Mouse (Mus musculus) yolk sac, embryonic 10.5 days (tissue): Measurements from ENCODE around the gene Sesn1.
"Not testable (repeated sequence)": the region's sequence is repeated elsewhere in the genome, so short reads cannot be mapped to it uniquely, and the experiment has no call there.

Experiments used
- DNase-seq: peaks from one replicate; pipeline ENCODE4 v3.0.0-alpha.2; 2017; ENCODE audit warnings: low spot score

Gene Sesn1

GRCm38 (mm10) chr10:41822573-41823281 is 13.0 kb downstream of the Sesn1 start:
- no peak for DNase-seq

DNA sequence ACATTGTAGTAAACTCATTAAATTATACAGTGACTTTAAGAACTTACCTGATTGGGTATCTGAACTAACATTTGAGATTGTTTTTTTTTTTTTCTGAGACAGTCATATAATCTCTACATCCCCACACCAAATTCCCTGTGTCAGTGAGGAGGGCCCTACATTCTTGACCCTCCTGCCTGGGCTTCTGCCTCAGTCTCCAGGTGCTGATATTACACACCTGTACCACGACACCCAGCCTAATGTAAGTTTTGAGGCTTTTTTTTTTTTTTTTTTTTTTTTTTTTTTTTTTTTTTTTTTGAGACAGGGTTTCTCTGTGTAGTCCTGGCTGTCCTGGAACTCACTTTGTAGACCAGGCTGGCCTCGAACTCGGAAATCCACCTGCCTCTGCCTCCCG is 13.5 kb downstream of the Sesn1 start:
- DNase-seq: not testable (repeated sequence)

DNA sequence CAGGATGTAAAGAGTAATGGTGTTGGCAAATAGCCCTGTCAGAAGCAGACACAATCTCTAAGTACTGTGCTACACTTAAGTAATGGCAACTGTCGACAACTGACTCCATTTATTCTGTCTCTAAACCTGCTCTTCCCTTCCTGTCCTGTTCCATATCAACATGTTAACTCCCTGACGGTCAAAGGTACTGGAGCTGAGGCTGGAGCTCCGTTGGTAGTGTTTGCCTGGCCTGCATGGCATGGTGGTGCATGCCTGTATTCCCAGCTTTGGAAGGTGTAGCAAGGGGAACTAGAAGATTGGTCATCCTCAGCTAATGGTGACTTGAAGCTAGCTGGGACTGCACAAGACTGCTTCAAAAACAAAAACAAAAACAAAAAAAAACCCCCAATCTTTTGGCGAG is 14.2 kb downstream of the Sesn1 start:
- DNase-seq: no peak

DNA sequence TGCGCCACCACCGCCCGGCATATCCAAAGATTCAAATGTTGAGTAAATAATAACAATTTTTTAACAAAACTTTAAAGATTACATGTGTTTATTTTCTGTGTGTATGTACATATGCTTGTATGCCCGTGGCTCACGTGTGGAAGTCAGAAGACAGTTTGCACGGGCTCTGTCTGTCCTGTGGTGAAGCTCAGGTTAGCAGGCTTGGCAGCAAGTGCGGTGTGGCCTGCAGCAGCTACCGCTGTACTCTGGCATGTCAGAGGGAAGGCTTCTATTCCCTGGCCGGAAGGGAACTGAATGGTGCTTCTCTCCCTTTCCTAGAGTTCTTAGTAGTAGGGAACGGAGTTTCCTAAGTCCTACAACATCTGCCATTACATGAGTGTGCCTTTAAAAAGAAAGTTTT is 15.3 kb downstream of the Sesn1 start:
- no peak for DNase-seq

DNA sequence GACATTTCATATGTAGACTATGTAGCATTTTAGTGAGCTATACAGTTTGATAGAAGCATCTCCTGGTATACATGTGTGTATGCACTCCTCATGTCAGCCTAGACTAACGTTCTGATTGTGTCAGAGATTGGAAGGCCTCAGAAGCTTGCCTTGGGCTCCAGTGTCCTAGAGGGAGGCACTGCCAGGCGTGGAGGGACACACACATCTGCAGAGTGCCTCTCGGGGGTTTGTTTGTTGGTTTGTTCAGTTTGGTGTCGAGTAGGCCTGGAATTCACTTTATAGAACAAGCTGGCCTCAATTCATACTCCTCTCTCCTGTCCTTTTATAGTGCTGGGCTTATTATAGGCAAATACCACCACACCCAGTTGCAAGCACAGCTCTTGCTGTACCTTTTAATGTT is 16.3 kb downstream of the Sesn1 start:
- no peak for DNase-seq

DNA sequence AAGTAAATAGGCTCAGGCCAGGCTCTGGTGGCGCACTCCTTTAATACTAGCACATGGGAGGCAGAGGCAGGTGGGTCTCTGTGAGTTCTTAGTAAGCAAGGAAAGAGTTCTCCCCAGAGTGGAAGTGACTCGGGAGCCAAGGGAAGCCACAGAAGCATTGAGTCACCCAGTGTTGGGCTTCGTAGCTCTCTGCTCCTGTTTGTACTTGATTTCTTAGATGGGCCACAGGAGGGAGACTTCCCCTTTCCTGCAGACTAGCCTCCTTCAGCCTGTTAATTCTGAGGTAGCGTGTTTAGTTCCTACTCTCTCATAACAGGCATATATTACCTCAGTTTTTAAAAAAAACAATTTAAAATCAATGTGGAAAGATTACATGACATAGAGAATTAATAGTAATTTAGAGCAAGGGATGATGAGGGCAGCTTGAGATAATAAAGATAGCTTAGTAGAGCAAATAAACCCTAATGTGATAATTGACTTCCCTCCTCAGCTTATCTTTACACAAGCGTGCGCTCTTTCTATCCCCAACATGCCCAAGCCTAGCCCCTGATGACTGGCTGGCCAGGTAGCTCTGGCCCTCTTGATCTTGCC is 16.9 kb downstream of the Sesn1 start:
- no peak for DNase-seq

DNA sequence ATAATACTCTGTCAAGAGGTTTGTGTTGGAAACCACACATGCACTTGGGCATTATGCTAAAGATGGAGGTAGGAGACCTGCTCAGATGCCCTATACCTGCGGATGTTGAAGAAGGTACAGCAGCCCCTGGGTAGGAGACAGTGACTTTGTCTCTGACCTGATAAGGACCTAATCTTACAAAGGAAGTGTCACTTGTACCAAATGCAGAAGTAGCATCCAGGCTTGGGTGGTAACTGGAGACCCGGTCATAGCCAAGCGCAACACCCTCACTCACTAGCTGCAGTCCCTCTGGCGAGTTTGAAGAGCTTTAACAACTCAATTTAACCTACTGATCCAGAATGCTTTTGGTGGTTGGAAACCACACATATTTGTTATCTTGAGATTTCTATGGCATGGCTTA is 18.0 kb downstream of the Sesn1 start:
- no peak for DNase-seq

DNA sequence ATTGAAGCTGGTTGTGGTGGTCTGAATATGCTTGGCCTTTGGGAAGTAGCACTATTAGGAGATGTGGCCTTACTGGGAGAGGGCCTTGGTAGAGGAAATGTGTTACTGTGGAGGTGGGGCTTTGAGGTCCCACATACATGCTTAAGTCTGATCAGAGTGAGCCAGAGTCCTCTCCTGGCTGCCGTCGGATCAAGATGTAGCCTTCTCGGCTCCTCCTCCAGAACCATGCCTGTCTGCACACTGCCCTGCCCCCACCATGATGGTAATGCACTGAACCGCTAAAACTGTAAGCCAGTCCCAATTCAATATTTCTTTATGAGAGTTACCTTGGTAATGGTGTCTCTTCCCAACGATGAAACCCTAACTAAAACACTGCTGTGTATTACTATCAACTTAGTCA is 19.5 kb downstream of the Sesn1 start:
- DNase-seq: no peak

DNA sequence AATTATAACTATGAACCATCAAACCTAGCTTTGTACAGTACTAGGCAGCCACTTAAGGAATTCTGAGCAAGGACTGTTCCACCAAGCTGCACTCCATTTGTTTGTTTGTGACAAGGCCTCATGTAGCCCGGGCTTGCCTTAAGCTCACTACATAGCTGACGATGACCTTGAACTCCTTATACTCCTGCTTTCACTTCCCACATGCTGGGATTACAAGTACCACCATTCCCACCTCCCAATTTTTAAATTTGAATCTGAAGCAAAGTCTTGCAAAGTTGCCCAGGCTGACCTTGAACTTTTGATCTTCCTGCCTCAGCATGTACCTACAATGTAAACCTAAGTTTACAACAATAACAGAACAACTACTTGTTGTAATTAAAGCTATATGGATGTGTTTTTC is 20.2 kb downstream of the Sesn1 start:
- DNase-seq: no peak

GRCm38 (mm10) chr10:41830445-41830844 is 20.7 kb downstream of the Sesn1 start:
- no peak for DNase-seq

DNA sequence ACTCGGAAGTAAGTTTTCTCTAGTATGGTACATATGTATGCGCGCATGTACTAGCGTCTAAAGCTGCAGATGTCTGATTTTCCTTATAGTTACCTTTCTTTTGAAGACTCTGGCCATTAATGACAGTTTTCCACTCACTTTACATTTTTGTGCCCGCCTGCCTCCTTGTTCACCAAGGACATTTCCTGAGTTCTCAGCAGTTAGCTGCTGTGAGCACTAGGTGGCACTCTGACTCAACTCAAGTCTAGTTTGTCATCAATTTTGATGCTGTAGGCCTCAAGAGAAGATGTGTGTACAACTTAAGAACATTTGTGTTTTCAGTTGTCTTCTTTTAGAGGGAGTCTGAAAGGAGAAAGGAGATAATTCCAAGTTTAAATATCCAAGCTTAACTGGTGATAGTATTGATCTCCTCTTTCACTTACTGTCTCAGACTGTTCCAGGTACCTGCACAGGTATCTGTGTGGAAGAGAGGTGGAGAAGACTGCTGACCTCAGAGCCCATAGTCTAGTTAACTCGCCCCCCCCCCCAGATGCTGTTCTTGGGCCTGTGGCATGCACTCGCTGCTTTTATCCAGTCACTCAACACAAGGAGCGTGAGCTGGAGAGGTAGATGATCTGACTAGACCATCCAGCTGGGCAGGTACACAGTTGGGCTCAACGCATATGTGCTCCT is 21.3 kb downstream of the Sesn1 start:
- no peak for DNase-seq

- no peak for DNase-seq
Measured at GRCm38 (mm10) chr10:41832191-41832590, 22.5 kb downstream of the Sesn1 start.

DNA sequence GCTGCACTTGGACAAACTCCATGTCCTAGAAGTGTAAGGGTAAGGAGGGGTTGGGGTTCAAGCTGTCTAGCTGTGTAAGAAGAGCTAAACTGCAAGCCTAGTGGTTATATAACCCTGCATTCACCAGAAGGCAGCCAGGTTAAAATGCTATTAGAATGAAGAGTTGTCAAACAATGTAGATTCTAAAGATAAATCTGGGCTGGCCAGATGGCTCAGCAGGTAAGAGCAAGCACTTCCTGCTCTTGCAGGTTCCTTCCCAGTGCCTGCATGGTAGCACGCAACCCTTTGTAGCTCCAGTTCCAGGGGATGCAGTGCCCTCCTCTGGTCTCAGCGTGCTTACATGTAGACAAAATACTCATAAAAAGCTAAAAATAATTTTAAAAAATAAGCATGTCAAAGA is 24.4 kb downstream of the Sesn1 start:
- DNase-seq: no peak

DNA sequence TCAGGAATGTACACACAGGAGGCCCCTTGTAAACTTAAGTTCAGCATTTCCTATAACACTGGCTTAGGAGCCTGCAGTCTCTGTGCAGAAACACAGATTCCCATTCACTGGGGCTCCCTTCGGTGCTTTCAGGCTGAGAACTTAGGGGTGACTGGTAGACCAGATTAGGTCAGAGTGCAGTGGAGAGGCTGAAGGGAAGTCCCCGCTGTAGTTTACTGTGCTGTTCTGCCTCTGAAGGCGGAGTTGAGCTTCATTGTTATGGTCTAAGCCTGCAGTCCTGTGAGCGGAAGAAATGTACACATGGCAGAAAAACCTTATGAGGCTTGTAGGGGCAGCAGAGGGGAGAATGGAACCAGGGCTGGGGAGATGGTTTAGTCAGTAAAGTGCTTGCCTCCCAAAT is 29.2 kb downstream of the Sesn1 start:
- DNase-seq: no peak

DNA sequence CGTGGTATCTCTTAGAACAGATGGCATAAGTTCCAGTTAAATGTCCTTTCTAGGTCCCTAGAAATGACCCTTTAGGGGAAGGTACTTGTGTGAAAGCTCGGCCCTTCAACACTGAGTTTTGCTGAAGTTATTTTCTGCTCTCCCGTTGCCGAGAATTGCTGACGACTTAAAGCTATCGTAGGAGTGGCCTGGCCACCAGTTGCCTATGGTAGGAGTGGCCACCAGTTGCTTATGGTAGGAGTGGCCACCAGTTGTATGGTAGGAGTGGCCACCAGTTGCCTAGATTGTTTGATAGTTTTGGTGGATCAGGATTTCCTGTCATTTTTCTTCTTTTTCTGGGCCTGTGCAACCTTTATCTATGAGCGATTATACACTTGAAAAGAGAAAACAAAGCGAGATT is 38.0 kb downstream of the Sesn1 start:
- no peak for DNase-seq

DNA sequence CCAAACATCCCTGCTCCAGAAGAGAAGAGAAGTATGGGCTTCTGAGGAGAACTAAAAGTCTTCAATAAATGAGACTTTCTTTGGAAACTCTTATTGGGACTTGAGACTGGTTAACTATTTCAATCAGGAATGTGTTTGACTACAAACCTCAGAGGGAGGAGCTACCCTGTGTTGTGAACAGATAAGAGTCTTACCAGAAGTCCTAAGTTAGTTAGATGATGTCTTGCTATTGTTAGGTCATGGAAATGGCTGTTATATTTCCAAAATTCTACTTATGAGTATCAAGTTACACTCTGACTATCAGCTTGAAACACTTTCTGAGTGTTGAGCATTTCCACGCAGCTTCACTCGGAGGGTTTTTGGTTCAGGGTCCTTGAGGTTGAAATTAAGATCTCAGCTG is 39.0 kb downstream of the Sesn1 start:
- no peak for DNase-seq

DNA sequence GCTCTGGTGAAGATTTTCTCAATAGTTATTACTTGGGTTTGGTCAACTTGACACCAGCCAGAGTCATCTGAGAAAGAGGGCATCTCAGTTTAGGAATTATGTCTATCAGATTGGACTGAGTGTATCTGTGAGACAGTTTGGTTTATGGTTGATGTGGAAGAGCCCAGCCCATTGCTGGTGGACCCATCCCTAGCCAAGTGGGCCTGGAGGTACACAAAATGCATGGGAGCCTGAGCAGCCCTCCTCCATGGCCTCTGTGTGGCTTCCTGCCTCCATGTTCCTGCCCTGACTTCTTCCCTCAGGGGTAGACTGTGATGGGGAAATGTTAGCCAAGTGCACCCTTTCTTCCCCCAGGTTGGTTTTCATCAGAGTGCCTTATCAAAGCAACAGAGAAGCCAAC is 50.1 kb downstream of the Sesn1 start:
- no peak for DNase-seq

DNA sequence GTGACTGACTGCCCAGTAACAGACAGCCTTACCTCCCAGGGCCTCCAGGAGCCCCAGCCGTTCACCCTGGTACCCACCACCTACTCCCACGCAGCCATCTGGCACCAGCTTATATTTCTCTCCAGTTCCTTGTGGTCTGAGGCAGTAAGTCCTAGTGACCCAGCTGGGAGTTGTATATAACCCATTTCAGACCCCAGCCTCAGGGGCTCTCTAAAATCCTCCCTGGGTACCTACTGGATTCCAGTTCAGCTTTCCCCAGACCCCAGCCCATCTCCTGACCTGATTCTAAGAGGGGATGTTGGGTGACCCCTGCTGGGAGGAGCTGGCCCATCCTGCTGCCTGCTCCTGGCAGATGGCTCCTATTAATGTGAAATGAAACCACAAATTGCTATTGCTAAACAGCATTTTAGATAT is 50.5 kb downstream of the Sesn1 start:
- no peak for DNase-seq

DNA sequence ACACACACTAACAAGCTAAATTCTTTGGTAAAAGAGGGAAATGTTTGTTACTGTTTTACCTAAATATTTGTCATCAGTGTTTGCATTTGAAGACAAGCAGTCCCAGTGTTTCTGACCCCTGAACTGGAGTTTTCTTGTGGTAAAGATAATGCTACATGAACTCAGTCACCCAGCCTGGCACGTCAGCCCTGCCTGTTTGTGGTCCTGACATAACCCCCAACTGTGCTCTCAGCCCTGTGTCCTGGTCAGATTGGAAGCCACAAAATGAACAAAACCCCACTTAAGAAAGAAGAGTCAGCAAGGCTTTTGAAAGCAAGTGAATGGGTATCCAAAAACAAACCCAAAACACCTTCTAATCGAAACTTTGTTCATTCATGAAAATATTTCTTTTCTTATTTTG is 53.3 kb downstream of the Sesn1 start:
- DNase-seq: no peak

DNA sequence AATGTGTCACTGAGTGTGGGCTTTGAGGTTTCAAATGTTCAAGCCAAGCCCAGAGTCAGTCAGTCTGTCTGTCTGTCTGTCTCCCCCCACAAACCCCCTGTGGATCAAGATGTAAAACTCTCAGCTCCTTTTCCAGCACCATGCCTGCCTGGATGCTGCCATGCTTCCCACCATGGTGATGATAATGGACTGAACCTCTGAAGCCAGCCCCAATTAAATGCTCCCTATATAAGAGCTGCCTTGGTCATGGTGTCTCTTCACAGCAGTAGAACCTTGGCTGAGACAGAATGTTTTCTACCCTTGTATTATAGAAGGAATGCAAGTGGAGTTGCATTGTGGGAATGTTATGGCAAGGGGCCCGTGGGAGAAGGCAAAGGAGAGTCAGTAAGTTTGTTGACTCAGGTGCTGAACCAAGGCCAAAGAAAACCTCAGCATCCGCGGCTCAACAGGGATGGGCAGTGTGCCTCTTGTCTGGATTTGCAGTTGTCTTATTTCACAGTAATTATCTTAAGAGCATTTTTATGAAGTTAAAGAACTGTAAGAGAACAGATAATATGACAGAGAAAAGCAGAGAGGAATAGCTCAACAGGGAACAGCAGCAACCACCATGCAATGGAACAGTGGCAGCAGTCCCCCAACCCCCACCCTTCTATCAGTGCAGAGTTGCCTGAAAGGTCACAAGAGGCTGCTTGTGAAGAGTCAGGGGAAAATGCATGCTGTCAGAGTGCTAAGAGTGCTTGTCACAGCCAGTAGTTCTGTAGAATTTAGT is 56.5 kb downstream of the Sesn1 start:
- DNase-seq: no peak

- DNase-seq: no peak
Measured at GRCm38 (mm10) chr10:41866838-41867154, 57.1 kb downstream of the Sesn1 start.

GRCm38 (mm10) chr10:41867956-41868355 is 58.2 kb downstream of the Sesn1 start:
- DNase-seq: no peak

DNA sequence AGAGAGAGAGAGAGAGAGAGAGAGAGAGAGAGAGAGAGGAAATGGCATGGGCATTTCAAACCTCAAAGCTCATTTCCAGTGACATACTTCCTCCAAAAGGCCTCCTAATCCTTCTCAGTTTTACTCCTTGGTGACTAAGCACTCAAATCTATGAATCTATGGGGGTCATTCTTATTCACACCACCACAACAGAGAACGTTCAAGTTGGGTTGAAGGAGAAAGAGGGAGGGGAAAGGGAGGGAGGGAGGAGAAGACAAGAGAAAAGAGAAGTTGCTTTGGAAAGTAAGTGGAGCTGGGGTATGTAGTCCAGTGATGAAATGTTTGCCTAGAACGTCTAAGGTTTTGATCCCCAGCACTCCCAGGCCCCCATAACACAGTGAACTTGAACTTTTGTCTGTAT is 60.4 kb downstream of the Sesn1 start:
- DNase-seq: no peak
